Mouse (Mus musculus): ENCODE results near the gene Trim75. TPM values are rescaled to one million over a fixed set of nuclear protein-coding genes. Genes with fewer than 3 reads are reported as not detected.
A peak's percentile ranks its signal among the peaks of the same experiment; 100 is the strongest.
"Not testable (repeated sequence)": the region's sequence is repeated elsewhere in the genome, so short reads cannot be mapped to it uniquely, and the experiment has no call there.

Trim75 gene
- polyA plus RNA-seq, 1 experiment from 2014 or later, result 0.09 TPM

DNA sequence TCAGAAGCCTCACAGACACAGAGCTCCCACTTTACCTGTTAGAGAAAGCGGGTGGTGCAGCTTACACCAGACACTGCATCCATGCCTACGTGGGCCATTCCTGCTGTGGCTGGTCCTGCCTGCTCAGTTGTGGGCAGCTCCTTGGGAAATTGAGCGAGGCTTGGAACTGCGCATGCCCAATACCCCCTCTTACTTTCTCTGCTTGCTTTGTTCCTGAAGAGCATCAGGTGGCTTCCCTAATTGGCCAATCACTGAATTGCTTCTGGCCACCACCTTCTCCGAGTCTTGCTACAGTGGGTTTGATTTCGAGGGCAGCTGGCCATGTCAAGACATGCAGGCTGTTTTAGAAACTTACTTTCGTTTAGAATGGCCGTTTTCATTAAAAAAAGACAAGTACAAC is 30.8 kb upstream of the Trim75 start, which contains the start of the genes Trim61 and Trim60:
TSS of gene Trim61 (minus strand) at position 101 of the 400 bp plus-strand sequence.
TSS of gene Trim60 (minus strand) at position 162 of the 400 bp plus-strand sequence.
- ATAC-seq, result no peak
- Histone ChIP-seq H3K4me3 (ENCODE audit: low read depth, low read length) (no peak within 1 kb of the TSS), H3K9ac (ENCODE audit: low read depth, low read length) (no peak within 1 kb of the TSS), H3K27ac (ENCODE audit: low read length) (no peak within 1 kb of the TSS), H3K4me1 (ENCODE audit: control insufficient read depth, insufficient read depth, low read length) (no peaks in the 10 kb centered on the region), H3K36me3 (ENCODE audit: control insufficient read depth, insufficient read depth, low read length) (no peaks in the 10 kb centered on the region), H3K9me3 (replicated peaks; ENCODE audit: control insufficient read depth, low read length, poor library complexity, severe bottlenecking) (no peaks in the 10 kb centered on the region), H3K27me3 (ENCODE audit: control insufficient read depth, insufficient read depth, low read depth, low read length) (no peaks in the 10 kb centered on the region), H3K4me2 (ENCODE audit: low read length) (no peak within 1 kb of the TSS)
- WGBS, result 88% methylated on average over 8 of the region's 8 CpGs

DNA sequence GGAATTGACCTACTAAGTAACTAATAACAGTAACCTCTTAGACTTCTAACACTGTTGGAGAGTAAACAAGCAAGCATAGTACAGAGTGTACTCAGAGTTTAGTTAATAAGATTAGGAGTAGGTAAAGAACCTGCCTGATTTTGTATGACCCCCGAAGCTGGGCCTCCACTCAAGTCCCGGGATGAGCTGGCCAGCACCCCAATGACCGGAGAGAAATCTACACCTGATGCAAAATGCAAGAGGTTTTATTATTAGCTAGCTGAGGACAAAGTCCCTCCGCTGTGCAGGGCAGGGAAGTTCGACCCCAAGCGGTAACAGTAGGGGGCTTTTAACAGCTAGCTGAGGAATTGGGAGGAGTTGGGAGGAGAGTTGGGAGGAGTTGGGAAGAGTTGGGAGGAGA is 20.0 kb upstream of the Trim75 start:
- not testable (repeated sequence) for H3K27me3 ChIP-seq (ENCODE audit: control insufficient read depth, insufficient read depth, low read depth, low read length); H3K9ac ChIP-seq (ENCODE audit: low read depth, low read length); H3K27ac ChIP-seq (ENCODE audit: low read length); H3K9me3 ChIP-seq (replicated peaks; ENCODE audit: control insufficient read depth, low read length, poor library complexity, severe bottlenecking); H3K4me2 ChIP-seq (ENCODE audit: low read length); H3K36me3 ChIP-seq (ENCODE audit: control insufficient read depth, insufficient read depth, low read length); H3K4me1 ChIP-seq (ENCODE audit: control insufficient read depth, insufficient read depth, low read length); ATAC-seq; H3K4me3 ChIP-seq (ENCODE audit: low read depth, low read length)
- 78% methylated on average over 6 of the region's 6 CpGs for WGBS

DNA sequence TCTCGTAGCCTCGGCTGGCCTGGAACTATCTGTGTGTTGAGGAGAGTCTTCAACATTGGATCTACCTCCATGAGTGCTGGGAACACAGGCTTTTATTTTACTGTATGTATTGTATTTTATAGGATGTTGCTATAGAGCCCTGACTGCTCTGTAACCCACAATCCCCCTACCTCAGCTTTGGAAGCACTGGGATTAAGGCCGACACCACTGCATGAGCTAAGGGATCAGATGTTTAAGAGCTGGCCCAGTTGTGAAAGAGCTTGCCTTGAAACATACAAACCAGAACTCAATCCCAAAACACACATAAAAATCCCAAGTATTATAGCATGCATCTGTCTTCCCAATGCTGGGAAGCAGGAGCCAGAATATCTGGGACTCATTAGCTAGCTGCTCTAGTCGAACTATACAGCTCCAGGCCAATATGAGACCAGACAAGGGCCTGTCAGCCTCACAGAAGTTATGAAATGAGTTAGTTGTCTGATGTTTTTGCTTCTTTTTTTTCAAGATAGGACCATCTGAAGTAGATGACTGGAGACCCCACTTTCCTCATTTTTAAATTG is 11.3 kb upstream of the Trim75 start:
- no peak overlapping the region for H3K4me2 ChIP-seq (ENCODE audit: low read length)
- no peaks in the 10 kb centered on the region for H3K4me1 ChIP-seq (ENCODE audit: control insufficient read depth, insufficient read depth, low read length)
- no peaks in the 10 kb centered on the region for H3K27me3 ChIP-seq (ENCODE audit: control insufficient read depth, insufficient read depth, low read depth, low read length)
- WGBS, result 87% methylated on average over 4 of the region's 4 CpGs
- H3K36me3 ChIP-seq (ENCODE audit: control insufficient read depth, insufficient read depth, low read length), result no peaks in the 10 kb centered on the region
- no peak overlapping the region for H3K4me3 ChIP-seq (ENCODE audit: low read depth, low read length)
- H3K9me3 ChIP-seq (replicated peaks; ENCODE audit: control insufficient read depth, low read length, poor library complexity, severe bottlenecking), result no peaks in the 10 kb centered on the region
- ATAC-seq, result no peak
- H3K9ac ChIP-seq (ENCODE audit: low read depth, low read length), result no peak overlapping the region
- H3K27ac ChIP-seq (ENCODE audit: low read length), result no peak overlapping the region

DNA sequence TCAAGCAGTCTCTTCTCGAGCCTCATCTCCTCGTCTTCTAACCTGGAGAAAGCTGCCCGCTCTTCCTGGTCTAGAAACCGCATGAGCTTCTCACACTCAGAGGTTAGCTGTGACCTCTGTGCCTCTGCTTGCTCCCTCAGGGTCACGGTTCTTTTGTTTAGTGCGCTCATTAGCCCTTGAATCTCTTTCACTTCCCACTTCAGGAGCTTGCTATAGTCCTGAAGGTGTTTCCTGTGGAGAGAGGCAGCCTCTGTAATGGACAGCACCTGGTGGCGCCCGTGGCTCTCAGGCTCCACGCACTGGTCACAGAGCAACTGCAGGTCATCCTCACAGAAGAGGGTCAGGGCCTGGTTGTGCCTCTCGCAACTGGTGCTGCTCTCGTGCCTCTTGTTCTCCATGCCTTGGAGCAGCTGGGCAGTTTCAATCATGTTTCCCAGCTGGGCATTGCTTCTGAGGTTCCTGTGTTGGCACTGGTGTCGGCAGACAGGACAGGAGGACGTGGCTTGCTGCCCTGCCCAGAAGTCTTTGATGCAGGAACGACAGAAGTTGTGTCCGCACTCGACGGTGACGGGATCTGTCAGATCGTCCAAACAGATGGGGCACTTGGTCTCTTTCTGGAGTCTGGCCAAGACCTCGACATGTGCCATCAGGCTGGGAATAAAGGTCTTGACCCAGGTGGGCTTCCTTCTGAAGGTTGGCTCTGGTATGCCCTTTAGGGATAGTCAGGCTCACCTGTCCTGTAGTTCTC is 4.3 kb downstream of the Trim75 start:
- no peak overlapping the region for H3K9ac ChIP-seq (ENCODE audit: low read depth, low read length)
- H3K27ac ChIP-seq (ENCODE audit: low read length), result no peak overlapping the region
- H3K4me1 ChIP-seq (ENCODE audit: control insufficient read depth, insufficient read depth, low read length), result no peaks in the 10 kb centered on the region
- no peaks in the 10 kb centered on the region for H3K9me3 ChIP-seq (replicated peaks; ENCODE audit: control insufficient read depth, low read length, poor library complexity, severe bottlenecking)
- H3K27me3 ChIP-seq (ENCODE audit: control insufficient read depth, insufficient read depth, low read depth, low read length), result no peaks in the 10 kb centered on the region
- no peak for ATAC-seq
- H3K4me3 ChIP-seq (ENCODE audit: low read depth, low read length), result no peak overlapping the region
- H3K36me3 ChIP-seq (ENCODE audit: control insufficient read depth, insufficient read depth, low read length), result no peaks in the 10 kb centered on the region
- WGBS, result 72% methylated on average over 20 of the region's 20 CpGs
- H3K4me2 ChIP-seq (ENCODE audit: low read length), result no peak overlapping the region

DNA sequence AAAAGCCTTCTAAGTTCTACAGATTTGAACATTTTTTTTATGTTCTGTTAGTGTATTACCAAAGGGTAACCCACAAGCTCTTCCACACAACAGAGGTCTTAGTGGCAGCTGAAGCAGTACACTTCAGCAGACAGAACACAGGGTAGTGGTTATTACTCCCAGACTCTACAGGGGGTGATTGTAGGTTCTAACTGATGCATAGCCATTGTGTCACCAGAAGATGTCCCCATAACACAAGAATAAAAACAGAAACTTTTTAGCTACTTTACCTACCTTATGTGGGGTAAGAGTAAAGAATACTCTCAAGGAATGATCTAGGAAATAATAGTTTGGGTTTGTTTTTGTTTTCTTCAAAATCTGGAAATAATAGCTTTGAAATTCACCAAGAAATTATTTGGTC is 24.8 kb downstream of the Trim75 start:
- no peak for ATAC-seq

DNA sequence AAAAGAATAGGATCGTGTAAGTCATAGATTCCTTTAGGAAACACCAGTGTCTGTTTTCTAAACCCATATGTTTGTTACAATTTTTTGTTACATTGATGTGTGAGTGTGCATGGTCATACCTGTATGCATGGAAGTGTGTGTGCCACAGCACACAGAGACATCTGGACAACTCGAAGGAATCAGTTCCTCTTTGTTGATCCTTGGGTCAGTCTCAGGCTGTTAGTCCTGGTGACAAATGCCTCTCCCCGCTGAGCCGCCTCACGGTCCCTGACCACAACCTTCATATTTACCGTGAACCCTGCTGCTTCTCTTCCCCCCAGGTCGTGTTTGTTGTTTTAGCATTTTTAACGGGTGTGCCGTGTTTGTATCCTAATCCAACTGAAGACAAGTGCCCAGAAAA is 28.6 kb downstream of the Trim75 start:
- no peaks in the 10 kb centered on the region for H3K27me3 ChIP-seq (ENCODE audit: control insufficient read depth, insufficient read depth, low read depth, low read length)
- no peak overlapping the region for H3K4me2 ChIP-seq (ENCODE audit: low read length)
- H3K4me3 ChIP-seq (ENCODE audit: low read depth, low read length), result no peak overlapping the region
- no peak for ATAC-seq
- 88% methylated on average over 9 of the region's 9 CpGs for WGBS
- H3K9me3 ChIP-seq (replicated peaks; ENCODE audit: control insufficient read depth, low read length, poor library complexity, severe bottlenecking), result no peaks in the 10 kb centered on the region
- H3K27ac ChIP-seq (ENCODE audit: low read length), result no peak overlapping the region
- H3K36me3 ChIP-seq (ENCODE audit: control insufficient read depth, insufficient read depth, low read length), result peaks cover 6% of the 10 kb centered on the region; the same call in 1 of the 2 replicates
- H3K9ac ChIP-seq (ENCODE audit: low read depth, low read length), result no peak overlapping the region
- no peaks in the 10 kb centered on the region for H3K4me1 ChIP-seq (ENCODE audit: control insufficient read depth, insufficient read depth, low read length)

More for the DNA sequence above, 24.8 kb downstream of the Trim75 start:
- H3K4me3 ChIP-seq (ENCODE audit: low read depth, low read length), result no peak overlapping the region
- H3K9me3 ChIP-seq (replicated peaks; ENCODE audit: control insufficient read depth, low read length, poor library complexity, severe bottlenecking), result no peaks in the 10 kb centered on the region
- no peak overlapping the region for H3K4me2 ChIP-seq (ENCODE audit: low read length)
- H3K9ac ChIP-seq (ENCODE audit: low read depth, low read length), result no peak overlapping the region
- no peak overlapping the region for H3K27ac ChIP-seq (ENCODE audit: low read length)
- no peaks in the 10 kb centered on the region for H3K27me3 ChIP-seq (ENCODE audit: control insufficient read depth, insufficient read depth, low read depth, low read length)
- H3K36me3 ChIP-seq (ENCODE audit: control insufficient read depth, insufficient read depth, low read length), result peaks cover 10% of the 10 kb centered on the region
- H3K4me1 ChIP-seq (ENCODE audit: control insufficient read depth, insufficient read depth, low read length), result no peaks in the 10 kb centered on the region

DNA sequence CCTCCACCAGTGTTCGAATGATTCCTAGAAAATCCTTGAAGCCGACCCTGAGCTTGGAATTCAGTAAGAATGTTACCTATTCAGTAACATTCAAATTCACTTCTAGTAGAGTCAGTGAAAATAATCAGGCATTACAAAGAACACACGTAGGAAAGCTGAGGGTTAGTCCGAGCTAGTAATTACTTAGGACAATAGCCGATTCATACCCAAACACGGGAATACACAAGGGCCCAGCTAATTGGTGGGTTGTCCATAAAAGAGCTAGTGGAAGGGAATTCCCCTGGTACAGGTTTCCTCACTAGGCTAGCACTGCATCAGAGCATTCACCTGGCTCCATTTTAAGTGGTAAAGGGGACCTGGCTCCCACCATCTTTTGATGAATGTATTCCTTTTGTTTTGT is 35.5 kb downstream of the Trim75 start:
- Histone ChIP-seq H3K9me3 (replicated peaks; ENCODE audit: control insufficient read depth, low read length, poor library complexity, severe bottlenecking) (no peaks in the 10 kb centered on the region), H3K36me3 (ENCODE audit: control insufficient read depth, insufficient read depth, low read length) (no peaks in the 10 kb centered on the region), H3K27ac (ENCODE audit: low read length) (no peak overlapping the region), H3K4me2 (ENCODE audit: low read length) (no peak overlapping the region), H3K4me3 (ENCODE audit: low read depth, low read length) (no peak overlapping the region), H3K4me1 (ENCODE audit: control insufficient read depth, insufficient read depth, low read length) (peaks cover 8% of the 10 kb centered on the region), H3K27me3 (ENCODE audit: control insufficient read depth, insufficient read depth, low read depth, low read length) (no peaks in the 10 kb centered on the region), H3K9ac (ENCODE audit: low read depth, low read length) (no peak overlapping the region)
- ATAC-seq, result no peak
- WGBS, result 80% methylated on average over 6 of the region's 6 CpGs

DNA sequence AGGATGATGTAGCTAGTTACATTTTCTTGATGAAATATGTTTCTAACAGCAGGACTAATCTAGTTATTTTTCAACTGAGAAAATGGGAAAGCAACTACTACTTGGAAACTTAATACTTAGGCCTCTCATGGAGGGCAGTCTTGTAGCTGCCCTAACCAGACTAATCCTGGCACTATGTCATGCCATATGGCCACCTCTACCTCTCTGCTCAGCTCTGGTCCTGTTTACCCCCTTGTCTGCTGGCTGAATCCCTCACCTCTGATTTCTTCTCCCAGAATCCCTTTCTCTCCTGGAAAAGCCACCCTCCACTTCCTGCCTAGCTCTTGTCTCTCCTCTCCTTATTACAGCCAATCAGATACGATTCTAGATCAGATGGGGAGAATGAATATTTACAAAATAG is 39.3 kb downstream of the Trim75 start:
- Histone ChIP-seq H3K9me3 (replicated peaks; ENCODE audit: control insufficient read depth, low read length, poor library complexity, severe bottlenecking) (no peaks in the 10 kb centered on the region), H3K27me3 (ENCODE audit: control insufficient read depth, insufficient read depth, low read depth, low read length) (no peaks in the 10 kb centered on the region), H3K36me3 (ENCODE audit: control insufficient read depth, insufficient read depth, low read length) (no peaks in the 10 kb centered on the region), H3K9ac (ENCODE audit: low read depth, low read length) (no peak overlapping the region), H3K4me3 (ENCODE audit: low read depth, low read length) (no peak overlapping the region), H3K4me1 (ENCODE audit: control insufficient read depth, insufficient read depth, low read length) (peaks cover 8% of the 10 kb centered on the region), H3K27ac (ENCODE audit: low read length) (no peak overlapping the region), H3K4me2 (ENCODE audit: low read length) (peak overlapping the region; percentile 67; the same call in 1 of the 2 replicates)
- WGBS, result 97% methylated on average over 1 of the region's 1 CpGs
- no peak for ATAC-seq

DNA sequence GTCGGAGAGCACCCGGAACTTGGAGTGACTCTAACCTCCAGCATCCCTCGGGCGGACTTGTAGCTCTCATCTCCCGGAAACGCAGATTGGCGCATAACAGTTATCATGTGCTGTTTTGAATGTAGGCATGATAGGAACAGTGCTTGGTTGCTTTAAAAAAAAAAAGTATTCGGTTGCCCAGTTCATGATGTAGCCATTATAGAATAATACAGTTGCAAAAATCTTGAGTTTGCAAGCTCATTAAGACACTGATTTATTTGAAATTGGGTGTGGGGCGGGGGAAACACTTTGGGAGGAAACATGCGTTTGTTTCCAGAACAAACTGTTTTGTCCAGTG is 40.0 kb downstream of the Trim75 start:
- H3K27ac ChIP-seq (ENCODE audit: low read length), result peak overlapping the region; percentile 83
- H3K27me3 ChIP-seq (ENCODE audit: control insufficient read depth, insufficient read depth, low read depth, low read length), result no peaks in the 10 kb centered on the region
- 9% methylated on average over 10 of the region's 10 CpGs for WGBS
- H3K4me3 ChIP-seq (ENCODE audit: low read depth, low read length), result peak overlapping the region; percentile 71
- H3K36me3 ChIP-seq (ENCODE audit: control insufficient read depth, insufficient read depth, low read length), result no peaks in the 10 kb centered on the region
- no peaks in the 10 kb centered on the region for H3K9me3 ChIP-seq (replicated peaks; ENCODE audit: control insufficient read depth, low read length, poor library complexity, severe bottlenecking)
- H3K4me1 ChIP-seq (ENCODE audit: control insufficient read depth, insufficient read depth, low read length), result peaks cover 11% of the 10 kb centered on the region
- H3K4me2 ChIP-seq (ENCODE audit: low read length), result peak overlapping the region; percentile 67
- peak overlapping the region; percentile 80 for H3K9ac ChIP-seq (ENCODE audit: low read depth, low read length)
- ATAC-seq, result no peak

Measured in midbrain, embryonic 16.5 days (tissue).